13 mouse cellular contexts compared by ENCODE assay signal in genomic region chr5:8943836-8944235, GRCm38 (mm10). TPM values are rescaled to one million over a fixed set of nuclear protein-coding genes. Genes with fewer than 3 reads are reported as not detected.
DNase-seq lines count a peak whose midpoint lies in the region.
"Had no signal": no experiment of that assay in that cellular context is flagged by ENCODE, and none has a peak within 500 bp of the region (broad histone marks: within the 10 kb centered on the region; RNA-seq: fewer than 3 reads in every experiment).

No protein-coding gene starts in this region.

- peak; percentile 28 for DNase-seq in lung, postnatal 36 days
- no peak for DNase-seq in lung, postnatal 25 days (ENCODE audit: low spot score)
- DNase-seq in adipocyte (ENCODE audit: low spot score) = peak; percentile 10
- peak; percentile 52 to 55 for DNase-seq in heart, postnatal 10 days
- peak; percentile 85 for DNase-seq in splenic B cell, adult 2 months (ENCODE audit: low read depth, low spot score)
- DNase-seq in Muller cell, postnatal 12 days (ENCODE audit: inconsistent ontology term) = no peak
- no peak for DNase-seq in embryo, embryonic 10 days (ENCODE audit: low spot score)
- DNase-seq: cerebellum, postnatal 10 days; lung, adult 2 months had no signal

- no peaks in the 10 kb centered on the region for H3K36me3 ChIP-seq in splenic B cell, adult 2 months (ENCODE audit: control insufficient read depth, insufficient read depth, low read length, poor library complexity, severe bottlenecking)
- H3K36me3 ChIP-seq: kidney, embryonic 15.5 days; limb, embryonic 13.5 days; midbrain, embryonic 13.5 days had no signal

- H3K27me3 ChIP-seq in splenic B cell, adult 2 months (ENCODE audit: control insufficient read depth, insufficient read depth, low read length, poor library complexity, severe bottlenecking) = no peaks in the 10 kb centered on the region
- H3K27me3 ChIP-seq: kidney, embryonic 15.5 days; limb, embryonic 13.5 days; midbrain, embryonic 13.5 days had no signal

- intact Hi-C loops in heart, postnatal 10 days (cut with DNase I) = loop anchor here (5.0 to 10.0 kb wide), 4 partner anchors 53 to 483 kb away; partner anchors contain the start of gene Crot

RNA-seq across cellular contexts. Expression of gene Abcb4, which starts 50.3 kb away (rescaled TPM):
- 1 to 10 TPM; 4.1 to 4.8 TPM for total RNA-seq in heart, postnatal 10 days (2021)
- total RNA-seq: ES-E14 had no signal

RNA-seq across cellular contexts. Expression of gene Crot, which starts 53.3 kb away (rescaled TPM):
- total RNA-seq in heart, postnatal 10 days (2021) = 10 to 100 TPM; 22.9 to 27.0 TPM

Comparison
In these comparisons a context has a peak if more than half of its experiments do, and no peak if none do; other contexts are left out.
1. DNase-seq: peak in lung, postnatal 36 days (single experiment), adipocyte (single experiment), heart, postnatal 10 days (2 of 2) and splenic B cell, adult 2 months (single experiment); none in lung, postnatal 25 days (single experiment), Muller cell, postnatal 12 days (single experiment) and embryo, embryonic 10 days (single experiment).